In the genomic region with DNA sequence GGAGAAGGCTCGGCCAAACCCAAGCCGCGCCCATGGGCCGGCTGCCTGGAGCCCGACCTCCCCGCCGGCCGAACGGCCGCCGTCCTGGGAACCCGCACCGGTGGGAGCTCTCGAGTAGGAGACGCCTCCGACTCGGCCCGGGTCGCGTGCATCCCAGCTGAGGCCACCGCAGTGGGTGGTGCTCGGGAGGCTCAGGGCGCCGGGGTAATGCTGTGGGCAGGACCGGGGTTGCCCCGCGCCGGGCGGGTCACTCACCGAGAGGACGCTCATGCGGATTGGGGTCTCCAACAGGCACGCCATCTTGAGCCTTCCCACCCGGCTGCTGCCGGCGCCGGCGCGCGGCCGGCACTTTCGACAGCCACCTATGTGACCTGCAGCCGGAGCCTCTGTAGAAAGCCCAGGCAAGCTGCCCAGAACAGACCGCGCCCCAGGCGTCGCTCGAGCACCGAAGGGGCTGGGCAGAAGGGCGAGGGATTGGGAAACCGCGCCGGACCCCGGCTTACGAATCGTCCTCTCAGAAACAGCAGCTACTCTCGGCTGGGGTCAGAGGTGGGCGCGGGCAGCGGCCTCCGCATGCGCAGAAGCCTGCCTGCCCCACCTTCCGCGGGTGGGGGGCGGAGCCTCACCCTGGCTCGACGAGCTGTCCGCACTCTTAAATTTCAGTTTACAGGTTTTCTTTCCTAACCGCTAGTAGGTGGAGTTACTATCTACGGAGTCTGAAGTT, we compare ENCODE assay signal across 8 mouse cellular contexts. TPM values are rescaled to one million over a fixed set of nuclear protein-coding genes. Genes with fewer than 3 reads are reported as not detected.
DNase-seq lines count a peak whose midpoint lies in the region; ATAC-seq and TF ChIP-seq lines count a peak whose summit lies in the region.

A gene (minus strand): TSS at position 553 of the 724 bp plus-strand sequence.

- peak within 1 kb of the TSS; percentile 98 for H3K9ac ChIP-seq in ES-E14 (ENCODE audit: insufficient read depth, low read depth, low read length, poor library complexity, severe bottlenecking)
- peak within 1 kb of the TSS; percentile 96 for H3K9ac ChIP-seq in forebrain, embryonic 16.5 days (replicated peaks; ENCODE audit: low read depth, low read length)
- peak within 1 kb of the TSS; percentile 84 for H3K9ac ChIP-seq in lung, embryonic 14.5 days

- peak; percentile 50; the same call in 1 of the 2 replicates for TF ChIP-seq POLR2A in olfactory bulb, adult 2 months (IDR thresholded peaks at IDR 0.05; ENCODE audit: insufficient read depth, low read depth, low read length)
- TF ChIP-seq POLR2A in thymus, adult 2 months (IDR thresholded peaks at IDR 0.05; ENCODE audit: control insufficient read depth, extremely low read depth, insufficient read depth, low read length, poor library complexity) = no peak

- TF ChIP-seq CTCF in layer of hippocampus, adult 2 months (conservative IDR thresholded peaks at IDR 0.05) = peak; percentile 15; the same call in 1 of the 2 replicates
- no peak for TF ChIP-seq CTCF in lung, embryonic 14.5 days (IDR thresholded peaks at IDR 0.05; ENCODE audit: low read depth)
- TF ChIP-seq CTCF in olfactory bulb, adult 2 months (IDR thresholded peaks at IDR 0.05; ENCODE audit: insufficient read depth, low read depth, low read length) = no peak
- no peak for TF ChIP-seq CTCF in thymus, adult 2 months (IDR thresholded peaks at IDR 0.05; ENCODE audit: borderline replicate concordance, control insufficient read depth, extremely low read depth, insufficient read depth, low read length, poor library complexity)

- 0 out of 4 replicates have a peak, but pooled peaks cover 2% of the 10 kb centered on the region in 2 experiments for H3K4me1 ChIP-seq in ES-E14 (ENCODE audit: control insufficient read depth in 2 of 2, insufficient read depth in 2 of 2, low read length in 2 of 2, poor library complexity in 1 of 2)
- H3K4me1 ChIP-seq in forebrain, embryonic 16.5 days (replicated peaks; ENCODE audit: control insufficient read depth, insufficient read depth, low read length) = peaks cover 8% of the 10 kb centered on the region
- H3K4me1 ChIP-seq in lung, embryonic 14.5 days (ENCODE audit: insufficient read depth) = peaks cover 9% of the 10 kb centered on the region; the same call in 1 of the 2 replicates
- H3K4me1 ChIP-seq in olfactory bulb, adult 2 months (ENCODE audit: control insufficient read depth, insufficient read depth, low read length) = no peaks in the 10 kb centered on the region; the same call in 1 of the 2 replicates
- peaks cover 3% of the 10 kb centered on the region; the same call in 1 of the 2 replicates for H3K4me1 ChIP-seq in thymus, adult 2 months (replicated peaks; ENCODE audit: control insufficient read depth, insufficient read depth, low read length)

- no peaks in the 10 kb centered on the region for H3K36me3 ChIP-seq in ES-E14 (ENCODE audit: control insufficient read depth, insufficient read depth, low read length, poor library complexity, severe bottlenecking)
- no peaks in the 10 kb centered on the region for H3K36me3 ChIP-seq in forebrain, embryonic 16.5 days (ENCODE audit: control insufficient read depth, insufficient read depth)
- H3K36me3 ChIP-seq in lung, embryonic 14.5 days (ENCODE audit: insufficient read depth) = no peaks in the 10 kb centered on the region
- no peaks in the 10 kb centered on the region for H3K36me3 ChIP-seq in thymus, adult 2 months (ENCODE audit: control insufficient read depth, insufficient read depth, low read length)

- in situ Hi-C loops in ES-E14 (cut with MboI; ENCODE audit: low sequenced_read_pairs in 2 of 2, unreplicated experiment in 2 of 2) = no loop called here

- no peaks in the 10 kb centered on the region for H3K27me3 ChIP-seq in forebrain, embryonic 16.5 days (replicated peaks; ENCODE audit: control insufficient read depth, insufficient read depth, low read length)
- H3K27me3 ChIP-seq in lung, embryonic 14.5 days (ENCODE audit: insufficient read depth, low read length) = no peaks in the 10 kb centered on the region
- H3K27me3 ChIP-seq in thymus, adult 2 months (ENCODE audit: control insufficient read depth, insufficient read depth, low read length) = no peaks in the 10 kb centered on the region

- H3K4me2 ChIP-seq in forebrain, embryonic 16.5 days (ENCODE audit: low read length) = peak within 1 kb of the TSS; percentile 93
- H3K4me2 ChIP-seq in lung, embryonic 14.5 days = peak within 1 kb of the TSS; percentile 83

- ATAC-seq in forebrain, embryonic 16.5 days = peak; percentile 96
- ATAC-seq in lung, embryonic 14.5 days (ENCODE audit: insufficient read depth) = peak; percentile 95

- intact Hi-C loops in heart, postnatal 36 days (cut with DNase I) = loop anchor here (10.0 kb wide), 1 partner anchor 324 kb away; a partner anchor contains a TSS

- peak within 1 kb of the TSS; percentile 91 for H3K27ac ChIP-seq in ES-E14 (ENCODE audit: insufficient read depth, low read depth, low read length, poor library complexity, severe bottlenecking)
- H3K27ac ChIP-seq in forebrain, embryonic 16.5 days (ENCODE audit: low read length) = peak within 1 kb of the TSS; percentile 95
- H3K27ac ChIP-seq in layer of hippocampus, adult 2 months = peak within 1 kb of the TSS; percentile 100
- H3K27ac ChIP-seq in lung, embryonic 14.5 days (ENCODE audit: low read depth) = peak within 1 kb of the TSS; percentile 94
- peak within 1 kb of the TSS; percentile 96 for H3K27ac ChIP-seq in olfactory bulb, adult 2 months (ENCODE audit: insufficient read depth, low read depth, low read length)
- peak within 1 kb of the TSS; percentile 56 for H3K27ac ChIP-seq in thymus, adult 2 months (ENCODE audit: control insufficient read depth, insufficient read depth, low read length)

- under 1% methylated on average over 66 of the region's 70 CpGs for WGBS in forebrain, embryonic 16.5 days
- WGBS in lung, embryonic 14.5 days = under 1% methylated on average over 70 of the region's 70 CpGs
- WGBS in olfactory bulb, adult 2 months = under 1% methylated on average over 69 of the region's 70 CpGs
- WGBS in thymus, adult 2 months = under 1% methylated on average over 70 of the region's 70 CpGs

- peak; percentile 70 for DNase-seq in ES-E14 (ENCODE audit: low read depth, low spot score)
- DNase-seq in cerebellum, adult 11-12 months = peak; percentile 88
- peak; percentile 91 to 96 for DNase-seq in heart, postnatal 36 days
- DNase-seq in layer of hippocampus, adult 2 months (ENCODE audit: low spot score in 2 of 2) = peak; percentile 85 to 86
- DNase-seq in lung, embryonic 14.5 days = peak; percentile 94
- peak; percentile 91 for DNase-seq in thymus, adult 2 months

- peak within 1 kb of the TSS; percentile 89 to 97 for H3K4me3 ChIP-seq in ES-E14 (ENCODE audit: insufficient read depth in 1 of 2, low read depth in 1 of 2, low read length in 2 of 2, poor library complexity in 1 of 2, severe bottlenecking in 1 of 2)
- peak within 1 kb of the TSS; percentile 95 for H3K4me3 ChIP-seq in forebrain, embryonic 16.5 days (replicated peaks; ENCODE audit: low read length)
- peak within 1 kb of the TSS; percentile 80 for H3K4me3 ChIP-seq in layer of hippocampus, adult 2 months
- peak within 1 kb of the TSS; percentile 91 for H3K4me3 ChIP-seq in lung, embryonic 14.5 days (ENCODE audit: low read depth, low read length)
- H3K4me3 ChIP-seq in olfactory bulb, adult 2 months (ENCODE audit: insufficient read depth, low read depth, low read length) = peak within 1 kb of the TSS; percentile 86
- peak within 1 kb of the TSS; percentile 92 for H3K4me3 ChIP-seq in thymus, adult 2 months (ENCODE audit: control insufficient read depth, insufficient read depth, low read length)

- H3K9me3 ChIP-seq in ES-E14 (ENCODE audit: control insufficient read depth, insufficient read depth, low read depth, low read length) = no peaks in the 10 kb centered on the region
- no peaks in the 10 kb centered on the region for H3K9me3 ChIP-seq in forebrain, embryonic 16.5 days (ENCODE audit: control insufficient read depth, low read length)
- H3K9me3 ChIP-seq in lung, embryonic 14.5 days (ENCODE audit: low read depth, low read length) = no peaks in the 10 kb centered on the region

TF ChIP-seq in ES-E14, 5 proteins besides CTCF, POLR2A, EP300 and RAD21:
- TF ChIP-seq CHD2 (IDR thresholded peaks at IDR 0.05; ENCODE audit: low read depth, low read length) (no peak), ZC3H11A (IDR thresholded peaks at IDR 0.05; ENCODE audit: borderline replicate concordance, low read depth, low read length) (peak; percentile 100), HCFC1 (IDR thresholded peaks at IDR 0.05; ENCODE audit: borderline replicate concordance, insufficient read depth, low read length) (peak; percentile 67; the same call in 1 of the 2 replicates), MAFK (IDR thresholded peaks at IDR 0.05; ENCODE audit: insufficient read depth, low read depth, low read length) (no peak), ZNF384 (IDR thresholded peaks at IDR 0.05; ENCODE audit: low read depth, low read length) (no peak)

RNA-seq across cellular contexts. Expression of the gene that starts here (rescaled TPM):
- 21.7 and 25.7 TPM in 2 replicates for total RNA-seq in ES-E14 (2012; rRNA removed)
- polyA plus RNA-seq in forebrain, embryonic 16.5 days (2015; fragmentation: Nextera tagmentation; extraction: Ambion mirVana) = 65.7 and 69.2 TPM in 2 replicates
- 10 to 100 TPM; 18.9 to 19.4 TPM for total RNA-seq in heart, postnatal 36 days (2021)
- total RNA-seq in layer of hippocampus, adult 2 months (2021) = 10 to 100 TPM; 57.8 to 58.0 TPM
- 26.1 and 26.6 TPM in 2 replicates for polyA plus RNA-seq in lung, embryonic 14.5 days (2014; fragmentation: Nextera tagmentation; extraction: Ambion mirVana)
- polyA plus RNA-seq in olfactory bulb, adult 2 months (2012; ENCODE audit: insufficient read depth, insufficient read length, low replicate concordance, missing spikeins) = not detected in 2 replicates
- 15.0 and 15.6 TPM in 2 replicates for polyA plus RNA-seq in thymus, adult 2 months (2012; rRNA removed)

Comparison
In these comparisons a context has a peak if more than half of its experiments do, and no peak if none do; other contexts are left out.
1. Peak in every context shown above with its lines: DNase-seq, ATAC-seq, H3K4me3 ChIP-seq and H3K27ac ChIP-seq.